Mouse (Mus musculus): ENCODE results near the gene Tcl1b2.
A peak's percentile ranks its signal among the peaks of the same experiment; 100 is the strongest.

- TF ChIP-seq GATA1 (IDR thresholded peaks at IDR 0.05; ENCODE audit: low read length) (no peak), TAL1 (IDR thresholded peaks at IDR 0.05; ENCODE audit: low read length) (0 out of 3 replicates have a peak, but pooled peaks have one; percentile 9)
Measured at GRCm38 (mm10) chr12:105108856-105109255, 37.0 kb upstream of the Tcl1b2 start.
